Mouse (Mus musculus): ENCODE measurements around the gene Spc25.

Gene Spc25

DNA sequence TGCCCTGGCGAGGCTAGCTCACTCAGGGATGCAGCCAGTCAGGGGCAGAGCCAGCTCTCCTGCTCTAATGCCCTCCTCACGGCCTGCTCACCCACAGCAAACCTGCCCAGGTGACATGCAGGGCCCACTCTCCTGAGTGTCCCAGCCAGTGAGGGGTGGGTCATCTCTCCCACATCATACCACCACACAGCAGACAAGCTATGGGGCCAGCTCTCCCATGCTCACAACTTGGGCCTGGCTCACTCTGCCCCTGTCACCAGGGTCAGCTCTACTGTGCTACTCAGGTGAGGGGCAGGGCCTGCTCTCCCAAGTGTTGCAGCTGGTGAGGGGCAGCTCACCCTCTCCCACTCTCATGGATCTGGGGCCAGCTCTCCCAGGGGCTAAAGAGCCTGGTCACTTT is 18.0 kb downstream of the Spc25 start:
- in situ Hi-C loops (cut with MboI, MseI) = no loop called here

DNA sequence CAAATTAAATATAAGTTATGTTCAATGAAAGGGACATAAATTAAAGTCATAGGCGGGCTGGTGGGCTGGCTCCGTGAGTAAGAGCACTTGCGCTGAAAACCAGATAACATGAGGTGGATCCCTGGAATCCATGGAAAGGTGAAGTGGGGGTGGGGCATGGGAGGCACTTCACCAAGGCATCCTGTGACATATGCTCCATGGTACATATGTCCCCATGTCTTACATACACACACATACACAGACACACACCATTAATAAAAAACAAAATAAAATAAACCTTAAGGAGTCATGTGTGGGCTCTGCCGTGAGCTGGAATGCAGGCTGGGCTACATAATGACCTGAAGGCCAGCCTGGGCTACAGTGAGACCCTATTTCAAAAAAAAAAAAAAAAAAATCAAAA is 26.3 kb downstream of the Spc25 start:
- in situ Hi-C loops (cut with MboI, MseI) = no loop called here

GRCm38 (mm10) chr2:69175296-69175695 is 30.7 kb downstream of the Spc25 start:
- in situ Hi-C loops (cut with MboI, MseI) = no loop called here

DNA sequence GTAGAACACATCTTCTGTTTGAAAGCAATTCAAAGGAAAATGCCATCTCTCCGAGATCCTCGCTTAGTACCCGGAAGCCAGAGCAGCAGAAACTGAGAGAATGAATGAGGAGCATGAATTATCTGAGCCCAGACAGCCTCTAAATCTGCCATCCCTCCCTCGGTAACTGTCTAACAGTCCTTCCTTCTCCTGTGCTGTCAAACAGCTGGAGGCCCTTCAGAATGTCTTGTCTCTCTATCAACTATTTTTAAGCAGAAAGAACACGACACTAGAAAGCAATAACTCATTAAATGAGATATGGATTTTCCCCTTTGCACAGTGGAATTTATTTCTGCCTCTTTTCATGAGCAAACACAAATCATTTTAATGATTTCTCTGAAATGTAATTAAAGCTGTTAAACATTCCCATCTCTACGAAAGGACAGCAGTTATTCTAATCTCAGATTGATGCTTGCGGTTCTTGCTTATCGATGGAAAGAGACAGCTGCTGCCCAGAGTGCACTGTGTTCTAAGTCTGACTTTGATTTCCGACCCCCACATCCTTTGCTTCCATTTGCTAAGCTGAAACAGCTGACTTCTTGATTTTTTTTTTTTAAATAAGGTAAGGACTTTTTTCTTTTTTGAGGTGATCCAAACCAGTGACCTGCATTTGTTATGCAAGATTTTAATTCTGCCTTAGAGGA is 35.5 kb downstream of the Spc25 start:
- in situ Hi-C loops (cut with MboI, MseI) = no loop called here

DNA sequence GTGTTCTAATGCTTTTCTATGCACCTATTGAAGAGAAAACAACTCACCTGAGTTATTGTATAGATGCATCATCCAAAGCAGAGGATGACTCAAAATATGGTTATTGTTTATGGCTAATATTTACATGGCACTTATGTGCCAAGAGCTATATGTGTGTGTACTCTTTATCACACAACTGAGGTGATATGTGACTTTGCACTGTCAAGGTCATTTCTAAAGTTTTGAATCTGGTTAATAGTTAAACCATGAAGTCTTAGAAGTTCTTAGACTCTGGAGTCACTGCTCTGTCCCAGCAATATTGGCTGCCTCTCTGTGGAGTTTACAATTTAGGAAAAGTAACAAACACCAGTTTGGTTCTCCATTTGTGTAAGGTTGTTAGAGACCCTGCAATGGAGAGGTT is 47.1 kb downstream of the Spc25 start:
- in situ Hi-C loops (cut with MboI, MseI) = loop anchor here in 1 of 2 experiments (10.0 kb wide), 1 partner anchor 406 kb away; no protein-coding TSS in a partner anchor

DNA sequence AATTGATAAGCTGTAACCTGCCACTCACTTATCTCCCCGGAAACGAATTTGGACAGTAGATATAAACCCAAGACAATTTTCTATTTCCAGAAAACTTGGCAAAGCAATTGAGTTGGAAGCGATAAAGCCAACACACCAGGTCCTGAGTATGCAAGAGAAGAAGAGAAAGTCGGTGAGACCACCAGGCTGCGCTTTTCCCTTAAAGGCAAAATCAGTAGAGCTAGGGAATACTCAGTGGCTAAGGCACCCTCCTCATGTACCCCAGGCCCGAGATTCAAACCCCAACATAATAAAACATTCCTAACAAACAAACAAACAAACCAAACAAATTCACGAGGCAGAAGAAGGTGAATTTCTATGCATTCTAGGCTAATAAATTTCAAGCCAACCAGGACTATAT is 49.7 kb downstream of the Spc25 start:
- in situ Hi-C loops (cut with MboI, MseI) = loop anchor here in 1 of 2 experiments (10.0 kb wide), 1 partner anchor 409 kb away; no protein-coding TSS in a partner anchor

DNA sequence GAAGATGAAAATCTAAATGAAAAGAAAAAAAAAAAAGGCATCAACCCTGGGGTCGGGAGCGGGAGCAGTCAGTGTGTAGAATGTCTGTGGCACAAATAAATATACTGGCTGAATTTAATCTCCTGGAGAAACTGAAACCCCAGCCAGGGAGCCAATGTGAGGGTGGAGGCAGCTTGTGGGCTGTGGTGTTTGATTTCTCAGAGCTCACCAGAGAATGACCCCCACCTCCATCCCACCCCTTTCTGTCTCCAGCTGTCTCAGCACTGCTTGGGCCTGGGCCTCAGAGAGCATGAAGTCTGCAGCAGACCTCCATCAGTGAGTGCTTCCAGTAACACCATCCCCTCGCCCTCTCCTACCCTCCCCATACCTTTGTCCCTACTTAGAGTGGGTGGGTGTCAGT is 50.1 kb downstream of the Spc25 start:
- in situ Hi-C loops (cut with MboI, MseI) = loop anchor here in 1 of 2 experiments (10.0 kb wide), 1 partner anchor 409 kb away; no protein-coding TSS in a partner anchor

DNA sequence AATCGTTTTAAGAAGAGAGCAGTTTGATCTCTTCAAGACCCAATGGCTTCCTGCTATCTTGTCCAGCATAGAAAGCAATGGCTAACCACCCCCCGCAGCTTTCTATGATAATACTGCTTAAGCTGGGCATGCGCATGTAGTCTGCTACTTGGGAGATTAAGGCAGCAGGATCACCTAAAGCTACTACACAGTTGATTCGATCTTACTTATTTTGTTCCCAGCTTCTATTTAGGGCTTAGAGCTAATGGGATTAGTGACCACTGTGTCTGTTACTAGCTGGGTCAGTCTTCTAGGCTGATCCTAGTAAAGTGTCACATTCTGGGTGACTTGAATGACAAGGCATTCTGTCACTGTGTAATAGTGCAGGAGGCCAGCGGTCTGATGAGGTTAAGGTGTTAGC is 55.2 kb downstream of the Spc25 start:
- in situ Hi-C loops (cut with MboI, MseI) = loop anchor here in 1 of 2 experiments (10.0 kb wide), 1 partner anchor 414 kb away; no protein-coding TSS in a partner anchor

- in situ Hi-C loops (cut with MboI, MseI) = no loop called here
These were observed 56.8 kb downstream of the Spc25 start for GRCm38 (mm10) chr2:69149154-69149553.

GRCm38 (mm10) chr2:69148691-69149090 is 57.3 kb downstream of the Spc25 start:
- in situ Hi-C loops (cut with MboI, MseI) = no loop called here

Measured in T-helper 17 cell (primary cell).